Mouse (Mus musculus): ENCODE data around the gene Mettl17. TPM values are rescaled to one million over a fixed set of nuclear protein-coding genes. Genes with fewer than 3 reads are reported as not detected.

Mettl17 gene
- polyA plus RNA-seq, 1 experiment from 2014 or later = 50.7 TPM

- no peaks in the 10 kb centered on the region for H3K27me3 ChIP-seq (replicated peaks)
- no peak overlapping the region for H3K27ac ChIP-seq
- no peak overlapping the region for H3K4me2 ChIP-seq
- H3K4me3 ChIP-seq (replicated peaks) = no peak overlapping the region
- H3K9ac ChIP-seq = no peak overlapping the region
- no peaks in the 10 kb centered on the region for H3K9me3 ChIP-seq
- WGBS = 82% methylated on average over 9 of the region's 9 CpGs
- no peaks in the 10 kb centered on the region for H3K36me3 ChIP-seq
- H3K4me1 ChIP-seq = 0 out of 2 replicates have a peak, but pooled peaks cover 5% of the 10 kb centered on the region
- ATAC-seq (ENCODE audit: insufficient read depth, low FRiP score, low read depth) = no peak
These were observed 54.4 kb downstream of the Mettl17 start for GRCm38 (mm10) chr14:51939005-51939404.

GRCm38 (mm10) chr14:51940944-51941560 is 56.4 kb downstream of the Mettl17 start:
- H3K27ac ChIP-seq = no peak overlapping the region

GRCm38 (mm10) chr14:51941577-51941976 is 56.9 kb downstream of the Mettl17 start:
- Histone ChIP-seq H3K27ac (no peak overlapping the region), H3K9me3 (no peaks in the 10 kb centered on the region), H3K4me2 (no peak overlapping the region), H3K9ac (no peak overlapping the region), H3K4me1 (0 out of 2 replicates have a peak, but pooled peaks cover 5% of the 10 kb centered on the region), H3K27me3 (replicated peaks) (no peaks in the 10 kb centered on the region), H3K4me3 (replicated peaks) (no peak overlapping the region), H3K36me3 (no peaks in the 10 kb centered on the region)
- no peak for ATAC-seq (ENCODE audit: insufficient read depth, low FRiP score, low read depth)
- WGBS = 61% methylated on average over 9 of the region's 9 CpGs

More at GRCm38 (mm10) chr14:51940944-51941560, 56.4 kb downstream of the Mettl17 start:
- no peaks in the 10 kb centered on the region for H3K9me3 ChIP-seq
- 31% methylated on average over 8 of the region's 8 CpGs for WGBS
- no peak overlapping the region for H3K4me3 ChIP-seq (replicated peaks)
- 0 out of 2 replicates have a peak, but pooled peaks cover 5% of the 10 kb centered on the region for H3K4me1 ChIP-seq
- H3K9ac ChIP-seq = no peak overlapping the region
- no peak overlapping the region for H3K4me2 ChIP-seq
- no peak for ATAC-seq (ENCODE audit: insufficient read depth, low FRiP score, low read depth)
- no peaks in the 10 kb centered on the region for H3K27me3 ChIP-seq (replicated peaks)
- no peaks in the 10 kb centered on the region for H3K36me3 ChIP-seq

GRCm38 (mm10) chr14:51942236-51942635 is 57.6 kb downstream of the Mettl17 start:
- no peak overlapping the region for H3K27ac ChIP-seq
- H3K4me2 ChIP-seq = no peak overlapping the region
- no peaks in the 10 kb centered on the region for H3K9me3 ChIP-seq
- 0 out of 2 replicates have a peak, but pooled peaks cover 5% of the 10 kb centered on the region for H3K4me1 ChIP-seq
- H3K27me3 ChIP-seq (replicated peaks) = no peaks in the 10 kb centered on the region
- H3K9ac ChIP-seq = no peak overlapping the region
- no peak for ATAC-seq (ENCODE audit: insufficient read depth, low FRiP score, low read depth)
- no peak overlapping the region for H3K4me3 ChIP-seq (replicated peaks)
- 60% methylated on average over 7 of the region's 7 CpGs for WGBS
- no peaks in the 10 kb centered on the region for H3K36me3 ChIP-seq

Small RNA genes lying within 50 kb of the gene (microRNA-seq; reads per million reads assigned to microRNA genes)
- gene Gm27375 = not detected

Other genes with a start within 250 kb of the Mettl17 start
- gene Gm4181, start 249.2 kb upstream of the Mettl17 start, polyA plus RNA-seq (2015; fragmentation: Nextera tagmentation; extraction: Ambion mirVana) = not detected in 2 replicates
- not detected in 2 replicates for gene Gm17079, start 189.4 kb upstream of the Mettl17 start, polyA plus RNA-seq (2015; fragmentation: Nextera tagmentation; extraction: Ambion mirVana)
- gene Gm5800, start 167.7 kb upstream of the Mettl17 start, polyA plus RNA-seq (2015; fragmentation: Nextera tagmentation; extraction: Ambion mirVana) = not detected in 2 replicates
- 0.85 and 1.0 TPM in 2 replicates for gene Ang4, start 111.3 kb upstream of the Mettl17 start, polyA plus RNA-seq (2015; fragmentation: Nextera tagmentation; extraction: Ambion mirVana)
- gene AY358078, start 84.8 kb upstream of the Mettl17 start, polyA plus RNA-seq (2015; fragmentation: Nextera tagmentation; extraction: Ambion mirVana) = not detected in 2 replicates
- 0.19 and 0.39 TPM in 2 replicates for gene Ear6, start 31.1 kb upstream of the Mettl17 start, polyA plus RNA-seq (2015; fragmentation: Nextera tagmentation; extraction: Ambion mirVana)
- gene Slc39a2, start 8.0 kb downstream of the Mettl17 start, polyA plus RNA-seq (2015; fragmentation: Nextera tagmentation; extraction: Ambion mirVana) = 0.73 and 0.98 TPM in 2 replicates
- gene Ndrg2, start 29.3 kb downstream of the Mettl17 start, polyA plus RNA-seq (2015; fragmentation: Nextera tagmentation; extraction: Ambion mirVana) = 73.7 and 81.7 TPM in 2 replicates
- gene Tppp2, start 33.6 kb downstream of the Mettl17 start, polyA plus RNA-seq (2015; fragmentation: Nextera tagmentation; extraction: Ambion mirVana) = not detected in 2 replicates
- gene Rnase13, start 37.9 kb downstream of the Mettl17 start, polyA plus RNA-seq (2015; fragmentation: Nextera tagmentation; extraction: Ambion mirVana) = not detected in 2 replicates
- 85.7 and 102 TPM in 2 replicates for gene Arhgef40, start 99.9 kb downstream of the Mettl17 start, polyA plus RNA-seq (2015; fragmentation: Nextera tagmentation; extraction: Ambion mirVana)
- 10.1 and 14.2 TPM in 2 replicates for gene Tmem253, start 130.8 kb downstream of the Mettl17 start, polyA plus RNA-seq (2015; fragmentation: Nextera tagmentation; extraction: Ambion mirVana)
- 30.8 and 32.9 TPM in 2 replicates for gene Zfp219, start 135.9 kb downstream of the Mettl17 start, polyA plus RNA-seq (2015; fragmentation: Nextera tagmentation; extraction: Ambion mirVana)
- gene Olfr221, start 157.6 kb downstream of the Mettl17 start, polyA plus RNA-seq (2015; fragmentation: Nextera tagmentation; extraction: Ambion mirVana) = not detected in 2 replicates
- 570 and 597 TPM in 2 replicates for gene Hnrnpc, start 219.2 kb downstream of the Mettl17 start, polyA plus RNA-seq (2015; fragmentation: Nextera tagmentation; extraction: Ambion mirVana)
- gene Rpgrip1, start 225.9 kb downstream of the Mettl17 start, polyA plus RNA-seq (2015; fragmentation: Nextera tagmentation; extraction: Ambion mirVana) = 56.4 and 59.0 TPM in 2 replicates

Measured in stomach, embryonic 15.5 days (tissue).